Mouse (Mus musculus) R1 (cell line): ENCODE measurements around the gene Phf19.
A peak's percentile ranks its signal among the peaks of the same experiment; 100 is the strongest.

Source experiments
- DNase-seq: peaks from one replicate; pipeline ENCODE4 v3.0.0-alpha.2; 2018; ENCODE audit warnings: low read depth, low spot score

The Phf19 gene

DNA sequence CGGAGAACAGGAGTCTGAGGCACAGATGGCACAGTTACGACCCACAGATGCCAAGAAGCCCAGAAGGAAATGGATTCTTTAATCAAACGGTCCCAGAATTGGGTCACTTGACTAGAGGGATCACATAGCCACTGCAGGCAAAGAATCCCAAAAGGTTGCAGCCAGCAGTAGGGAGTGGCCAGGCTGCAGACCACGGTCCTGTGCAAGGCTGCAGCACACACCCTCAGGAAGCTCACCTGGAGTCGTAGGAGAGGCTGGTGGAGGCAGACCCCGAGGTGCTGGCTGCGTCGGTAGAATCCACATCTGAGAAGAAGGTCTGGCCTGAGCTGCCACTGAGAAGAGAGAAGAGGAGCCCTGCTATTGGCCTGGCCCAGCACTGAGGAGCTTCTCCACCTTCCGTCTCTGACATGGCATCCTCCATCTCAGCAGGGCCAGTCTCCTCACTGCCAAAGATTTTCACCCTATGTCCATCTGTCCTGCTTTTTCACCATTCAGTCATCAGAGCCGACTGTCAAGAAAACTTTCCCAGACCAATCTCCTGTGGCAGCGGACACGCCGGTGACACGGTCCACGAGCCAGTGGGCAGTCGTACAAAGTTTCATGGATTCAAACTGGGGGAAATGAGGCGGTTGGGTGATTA is 16.9 kb downstream of the Phf19 start:
- DNase-seq = no peak

DNA sequence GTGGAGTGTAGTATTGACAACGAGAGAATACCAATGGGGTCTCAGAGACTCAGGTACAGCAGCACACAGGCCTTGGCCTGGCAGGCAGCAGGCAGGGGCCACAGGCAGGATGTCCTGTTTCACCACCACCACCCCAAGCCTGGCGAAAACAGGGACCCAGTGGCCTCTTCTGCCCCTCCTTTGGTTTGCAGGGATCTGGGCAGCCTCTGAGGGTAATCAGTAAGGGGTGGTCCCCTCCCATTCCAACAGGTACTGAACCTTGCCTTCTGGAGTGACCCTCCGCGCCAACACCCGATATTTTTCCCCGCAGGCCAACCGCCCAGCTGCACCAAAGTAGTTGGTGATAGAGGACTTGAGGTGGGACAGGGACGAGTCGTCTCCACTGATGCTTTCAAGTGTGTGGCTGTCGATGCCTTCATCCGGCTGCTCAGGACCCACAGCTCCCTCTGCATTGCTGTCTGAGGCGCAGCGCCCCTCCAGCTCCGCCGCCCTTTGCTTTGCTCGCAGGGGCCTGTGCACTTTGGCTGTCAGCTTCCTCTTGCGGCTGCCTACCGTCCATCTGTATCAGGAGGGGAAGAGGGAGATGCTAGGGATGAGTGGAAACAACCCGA is 18.2 kb downstream of the Phf19 start:
- no peak for DNase-seq

DNA sequence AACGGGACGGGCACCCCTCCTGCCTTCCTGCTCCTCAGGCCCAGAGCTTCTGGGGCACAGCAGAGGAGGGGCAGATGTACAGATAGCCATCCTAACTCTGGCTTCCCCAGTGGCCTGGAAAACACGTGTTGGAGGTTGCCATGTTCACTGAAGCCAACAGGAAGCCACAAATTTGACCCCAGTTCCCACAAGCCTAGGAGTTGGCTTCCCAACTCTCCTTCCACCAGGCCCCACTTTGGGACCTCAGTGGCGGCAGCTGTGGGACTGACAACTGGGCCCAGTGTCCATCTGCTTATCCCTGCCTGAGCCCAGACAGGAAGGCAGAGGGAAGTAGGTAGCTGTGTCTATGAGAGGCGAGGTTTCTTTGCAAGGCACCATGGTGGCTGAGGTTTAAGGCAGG is 19.9 kb downstream of the Phf19 start:
- no peak for DNase-seq

DNA sequence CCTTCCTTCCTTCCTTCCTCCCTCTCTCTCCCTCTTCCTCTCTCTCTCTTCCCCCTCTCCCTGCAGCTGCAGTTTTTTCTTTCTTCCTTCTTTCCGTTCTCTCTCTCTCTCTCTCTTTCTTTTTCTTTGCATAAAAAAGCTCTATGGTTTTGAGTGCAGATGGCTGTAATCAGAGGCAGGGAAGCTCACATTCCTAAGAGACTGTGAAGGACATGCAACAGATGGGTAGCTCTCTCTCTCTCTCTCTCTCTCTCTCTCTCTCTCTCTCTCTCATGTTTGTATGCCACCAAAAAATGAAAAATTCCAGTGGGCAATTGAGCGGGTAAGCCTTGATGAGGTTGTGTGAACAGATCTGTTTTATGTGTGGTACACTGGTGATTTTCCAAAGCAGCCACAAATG is 29.6 kb downstream of the Phf19 start:
- DNase-seq = no peak

DNA sequence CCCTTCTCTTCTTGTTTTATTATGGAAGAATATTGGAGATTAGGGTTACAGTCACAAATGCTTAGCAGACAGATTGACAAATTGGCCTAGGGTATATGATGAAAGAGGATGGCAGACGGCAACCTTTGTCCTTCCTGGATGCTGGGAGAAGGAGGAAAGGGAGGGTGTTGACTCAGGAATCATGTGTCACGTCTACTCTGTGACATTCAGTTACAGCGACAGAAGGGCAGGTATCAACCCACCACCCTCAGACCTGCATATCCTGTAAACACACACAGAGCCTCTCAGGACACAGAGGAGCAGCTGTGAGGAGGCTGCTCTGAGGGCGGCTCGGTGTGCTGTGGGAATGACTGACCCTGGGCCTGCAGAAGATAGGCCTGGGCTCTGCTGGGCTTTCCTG is 30.6 kb downstream of the Phf19 start:
- no peak for DNase-seq

DNA sequence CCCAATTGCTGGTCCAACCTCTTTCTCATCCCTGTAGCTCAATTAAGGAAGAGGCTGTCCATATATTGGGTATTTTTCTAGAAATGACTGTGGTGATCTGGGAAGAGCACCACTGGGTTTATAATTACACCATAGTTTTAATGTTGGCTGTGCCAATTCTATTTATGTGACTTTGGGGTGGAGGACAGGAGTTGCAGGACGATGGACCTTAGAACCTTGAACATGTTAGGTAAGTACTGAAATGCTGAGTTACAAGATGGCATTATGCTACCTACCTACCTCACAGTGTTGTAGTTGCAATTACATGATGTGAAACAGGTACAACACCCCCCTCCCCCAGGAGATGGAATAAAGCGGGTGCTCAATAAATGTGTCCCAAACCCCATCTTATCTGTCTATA is 31.1 kb downstream of the Phf19 start:
- no peak for DNase-seq

DNA sequence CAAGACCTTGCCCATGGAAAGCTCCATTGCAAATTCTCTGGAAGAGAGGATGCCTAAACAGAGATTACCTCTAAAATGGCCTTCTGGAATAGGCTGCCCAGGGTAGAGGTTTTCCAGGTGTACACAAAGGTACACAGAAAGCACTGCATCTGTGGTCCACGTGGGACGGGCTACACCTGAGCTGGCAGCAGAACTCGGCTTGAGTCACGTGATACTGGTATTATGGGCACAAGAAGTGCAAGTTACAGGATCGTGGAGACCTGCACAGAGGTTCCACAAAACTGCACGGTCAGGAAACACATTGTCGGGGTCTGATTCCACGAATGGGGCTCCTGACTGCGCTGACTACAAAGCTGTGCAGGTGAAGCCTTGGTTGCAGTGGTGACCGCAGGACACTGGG is 33.8 kb downstream of the Phf19 start:
- no peak for DNase-seq

DNA sequence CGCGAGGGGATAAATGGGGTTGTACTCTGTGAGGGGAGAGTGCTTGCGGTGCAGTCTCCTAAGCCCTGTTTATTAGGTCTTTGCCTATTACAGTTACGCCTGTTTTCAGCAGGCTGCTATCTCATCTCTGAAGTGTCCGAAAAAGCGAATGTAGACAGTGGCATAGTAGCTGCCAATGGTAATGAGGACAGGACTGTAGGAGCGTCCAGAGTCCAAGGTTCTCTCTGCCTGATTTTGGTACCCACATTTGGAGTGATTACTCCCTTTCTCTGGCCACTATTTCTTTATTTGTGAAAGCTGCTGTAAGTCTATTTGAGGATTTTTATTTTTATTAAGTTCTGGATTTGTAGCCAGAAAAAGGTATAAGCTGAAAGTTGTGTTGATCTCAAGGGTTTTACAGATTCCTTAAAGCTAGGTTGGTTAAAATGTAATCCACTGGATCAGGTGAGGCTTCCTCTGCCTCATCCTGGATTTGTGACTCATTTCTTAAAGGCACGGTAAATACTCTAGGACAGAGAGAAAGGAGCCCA is 38.9 kb downstream of the Phf19 start, which contains the start of gene Psmd5:
TSS of gene Psmd5 (minus strand) at position 153 of the 530 bp plus-strand sequence.
- no peak for DNase-seq

DNA sequence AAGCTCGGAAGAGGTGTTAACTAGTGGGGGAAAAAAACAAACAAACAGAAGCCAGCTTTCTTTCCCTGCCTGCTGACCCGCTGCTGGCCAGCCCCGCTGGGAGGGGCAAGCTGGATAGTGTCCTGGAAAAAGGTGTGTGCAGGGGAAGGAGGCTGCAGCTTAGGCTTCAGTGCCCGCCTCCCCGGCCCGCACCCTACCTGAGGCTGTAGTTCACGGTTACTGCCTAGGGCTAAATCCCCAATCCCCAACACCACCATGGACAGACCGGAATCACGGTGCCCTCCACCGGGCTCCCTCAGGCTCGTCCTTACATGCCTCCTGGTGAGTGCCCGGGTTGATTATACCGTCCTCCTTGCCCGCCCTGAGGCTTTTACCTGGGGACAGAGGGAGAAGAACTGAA is 39.6 kb downstream of the Phf19 start, which contains the start of gene Cutal:
TSS of gene Cutal (plus strand) at position 126 of the 400 bp plus-strand sequence.
- DNase-seq = no peak

DNA sequence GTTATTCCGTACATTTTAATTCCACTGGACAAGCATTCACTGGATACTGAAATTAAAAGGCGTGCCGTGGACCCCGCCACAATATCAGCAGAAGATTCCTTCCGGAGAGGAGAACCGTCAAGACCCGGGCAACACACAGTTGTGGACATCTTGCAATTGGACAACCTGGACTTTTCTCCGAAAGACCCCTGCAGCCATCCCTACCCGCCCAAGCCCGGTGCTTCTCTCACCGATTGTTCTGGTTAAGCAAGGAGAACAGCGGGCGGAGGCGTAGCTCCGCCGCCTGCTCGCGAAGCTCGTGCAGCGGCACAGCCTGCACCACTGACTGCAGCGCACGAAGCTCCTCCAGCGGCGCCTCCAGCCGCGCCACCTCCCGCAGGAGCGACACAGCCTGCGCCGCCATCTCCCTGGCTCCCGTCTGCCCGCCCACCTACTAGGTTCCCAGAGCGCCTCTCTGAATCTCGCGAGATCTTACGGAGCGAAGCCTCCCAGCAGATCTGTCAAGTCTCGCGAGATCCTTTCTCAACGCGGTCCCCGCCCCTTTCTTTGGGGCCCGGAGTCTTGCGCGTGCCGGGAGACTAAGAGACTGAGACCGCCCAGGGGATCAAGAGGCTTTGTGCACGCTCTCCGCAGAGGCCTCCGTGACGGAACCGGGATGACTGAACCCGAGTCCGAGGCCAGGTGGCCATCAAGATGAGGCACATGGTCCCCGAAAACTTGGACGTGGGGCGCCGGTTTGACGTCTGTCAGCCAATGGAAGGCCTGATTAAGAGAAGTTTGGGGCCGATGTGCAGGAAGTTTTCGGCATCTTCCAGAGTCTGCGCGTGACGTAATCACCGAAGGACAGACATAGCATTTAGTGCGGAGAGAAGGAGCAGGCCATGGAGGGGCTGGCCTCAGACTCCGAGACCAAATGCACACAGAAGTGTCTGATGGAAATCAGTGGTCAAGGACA is 43.0 kb downstream of the Phf19 start:
- peak; percentile 100 for DNase-seq

DNA sequence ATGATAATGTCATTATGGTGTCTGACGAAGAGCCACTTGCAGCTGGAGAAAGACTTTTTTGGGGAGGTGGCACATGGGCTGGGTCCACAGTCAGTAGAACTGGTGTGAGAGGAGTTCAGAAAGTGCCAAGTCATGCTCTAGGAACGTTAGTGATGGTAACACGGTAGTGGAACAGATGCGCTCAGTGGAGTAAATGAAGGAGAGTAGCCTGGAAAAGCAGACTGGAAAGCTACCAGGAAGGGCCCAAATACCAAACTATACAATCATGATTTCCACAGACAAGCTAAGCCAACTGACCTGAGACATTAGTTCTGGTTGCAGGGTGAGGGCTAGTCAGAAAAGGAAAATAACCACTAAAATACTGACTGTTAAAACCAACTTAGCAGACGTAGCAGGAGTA is 44.1 kb downstream of the Phf19 start:
- DNase-seq = peak; percentile 49

DNA sequence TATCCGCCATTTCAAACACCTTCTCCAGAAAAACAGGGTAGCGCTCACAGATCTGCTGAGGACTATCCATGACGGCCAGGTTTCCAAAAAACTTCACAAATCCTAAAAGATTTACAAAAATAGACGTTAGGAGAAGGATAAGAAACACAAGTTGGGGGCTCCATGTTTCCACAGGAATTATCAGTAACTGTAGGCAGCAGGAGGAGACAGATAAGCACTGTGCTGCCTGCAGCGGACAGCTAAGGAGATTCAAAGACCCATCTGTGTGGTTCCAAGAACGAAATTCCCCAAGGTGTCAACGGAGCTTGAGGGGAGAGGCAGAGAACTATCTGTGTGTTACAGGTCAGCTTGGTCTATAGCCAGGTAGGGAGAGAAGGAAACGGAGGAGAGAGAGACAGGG is 56.1 kb downstream of the Phf19 start:
- DNase-seq = no peak

DNA sequence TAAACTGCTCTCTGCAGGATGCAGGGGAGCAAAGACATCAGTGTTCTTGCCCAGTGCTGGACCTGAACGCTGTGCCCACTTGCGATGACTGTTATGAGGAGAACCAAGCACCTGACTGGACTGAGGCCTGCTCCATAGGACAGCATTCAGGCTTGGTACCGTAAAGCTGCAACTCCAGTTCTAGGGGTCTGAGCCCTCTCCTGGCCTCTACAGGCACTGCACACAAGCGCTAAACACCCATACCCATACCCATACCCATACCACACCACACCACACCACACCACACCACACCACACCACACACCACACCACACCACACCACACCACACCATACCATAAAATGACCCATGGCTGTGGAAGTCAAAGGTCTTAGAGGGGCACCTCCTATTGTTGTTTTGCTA is 58.6 kb downstream of the Phf19 start:
- peak; percentile 40 for DNase-seq

DNA sequence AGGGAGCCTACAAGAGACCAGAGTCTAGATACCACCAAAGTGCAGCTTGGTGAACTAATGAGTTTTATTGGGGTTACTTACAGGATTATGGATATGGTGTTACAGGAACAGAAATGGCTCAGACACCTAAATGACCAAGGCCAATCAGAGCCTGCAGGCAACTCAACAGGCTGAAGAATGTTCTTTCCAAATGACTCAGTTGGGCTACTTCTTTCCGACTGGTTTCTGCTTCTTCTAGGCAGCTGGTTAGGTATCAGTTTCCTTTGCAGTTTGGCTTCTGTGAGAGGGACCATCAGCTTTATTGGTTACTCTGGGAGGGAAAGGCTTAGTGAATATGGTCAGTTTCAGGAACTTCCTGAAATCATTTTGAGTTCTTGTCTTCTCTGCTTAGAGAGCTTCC is 66.1 kb downstream of the Phf19 start:
- no peak for DNase-seq
